In the genomic region with DNA sequence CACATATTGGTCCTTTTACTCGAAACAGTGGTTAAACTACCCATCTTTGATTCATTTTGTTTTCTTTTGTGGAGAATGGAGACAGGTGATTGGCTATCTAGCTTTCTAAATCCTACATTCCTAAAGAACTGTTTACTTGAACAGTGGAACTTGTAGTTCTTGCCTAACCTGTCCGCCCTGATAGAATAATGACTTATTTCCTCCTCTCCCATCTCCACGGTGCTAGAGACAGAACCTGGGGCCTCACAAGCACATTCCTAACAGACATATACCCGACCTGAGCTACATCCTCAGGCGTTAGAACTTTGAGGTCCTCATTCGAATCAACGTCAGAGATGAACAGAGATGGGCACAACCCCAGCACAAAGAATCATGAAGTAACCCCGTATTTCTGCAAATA, we compare ENCODE assay signal across 20 mouse cellular contexts. TPM values are rescaled to one million over a fixed set of nuclear protein-coding genes. Genes with fewer than 3 reads are reported as not detected.
DNase-seq lines count a peak whose midpoint lies in the region; ATAC-seq and TF ChIP-seq lines count a peak whose summit lies in the region.
"Had no signal": no experiment of that assay in that cellular context is flagged by ENCODE, and none has a peak within 500 bp of the region (broad histone marks: within the 10 kb centered on the region; RNA-seq: fewer than 3 reads in every experiment).

No protein-coding gene starts in this region.

- no peak for TF ChIP-seq CTCF in intestine, postnatal 0 days (IDR thresholded peaks at IDR 0.05; ENCODE audit: low read depth)

- no peaks in the 10 kb centered on the region for H3K27me3 ChIP-seq in intestine, embryonic 16.5 days (replicated peaks; ENCODE audit: control insufficient read depth, insufficient read depth, low read length)
- no peaks in the 10 kb centered on the region for H3K27me3 ChIP-seq in intestine, postnatal 0 days (replicated peaks; ENCODE audit: control insufficient read depth, insufficient read depth, low read length)
- H3K27me3 ChIP-seq: embryonic facial prominence, embryonic 13.5 days; forebrain, embryonic 15.5 days; Patski had no signal

- no peak overlapping the region for H3K4me2 ChIP-seq in intestine, embryonic 16.5 days (ENCODE audit: low read depth, low read length)
- H3K4me2 ChIP-seq in intestine, postnatal 0 days (replicated peaks; ENCODE audit: low read depth), result no peak overlapping the region
- H3K4me2 ChIP-seq: embryonic facial prominence, embryonic 13.5 days; forebrain, embryonic 13.5 days; forebrain, embryonic 15.5 days had no signal

- H3K4me3 ChIP-seq in intestine, embryonic 16.5 days (ENCODE audit: low read length), result no peak overlapping the region
- no peak overlapping the region for H3K4me3 ChIP-seq in intestine, postnatal 0 days (ENCODE audit: low read depth, low read length)
- H3K4me3 ChIP-seq: embryonic facial prominence, embryonic 13.5 days; forebrain, embryonic 13.5 days; forebrain, embryonic 15.5 days had no signal

- peak; percentile 55; the same call in 1 of the 2 replicates for ATAC-seq in intestine, embryonic 16.5 days
- no peak for ATAC-seq in intestine, postnatal 0 days
- ATAC-seq: activated CD4-positive, CD25-positive, alpha-beta regulatory T cell, adult 4 months; forebrain, embryonic 13.5 days; forebrain, embryonic 15.5 days; forebrain, postnatal 0 days; Patski had no signal

- WGBS in intestine, embryonic 16.5 days, result 52% methylated on average over 8 of the region's 8 CpGs
- WGBS in intestine, postnatal 0 days, result 44% methylated on average over 8 of the region's 8 CpGs

- no peak overlapping the region for H3K9ac ChIP-seq in intestine, embryonic 16.5 days (ENCODE audit: low read depth, low read length)
- H3K9ac ChIP-seq in intestine, postnatal 0 days (ENCODE audit: low read depth, low read length), result no peak overlapping the region
- H3K9ac ChIP-seq: embryonic facial prominence, embryonic 13.5 days; forebrain, embryonic 13.5 days; forebrain, embryonic 15.5 days; forebrain, postnatal 0 days had no signal

- no peak overlapping the region for H3K27ac ChIP-seq in intestine, embryonic 16.5 days (ENCODE audit: low read length)
- no peak overlapping the region for H3K27ac ChIP-seq in intestine, postnatal 0 days (ENCODE audit: low read depth, low read length)
- H3K27ac ChIP-seq: embryonic facial prominence, embryonic 13.5 days; forebrain, embryonic 13.5 days; forebrain, embryonic 15.5 days had no signal

- peaks cover 7% of the 10 kb centered on the region for H3K4me1 ChIP-seq in intestine, embryonic 16.5 days (ENCODE audit: control insufficient read depth, insufficient read depth, low read length)
- no peaks in the 10 kb centered on the region for H3K4me1 ChIP-seq in intestine, postnatal 0 days (replicated peaks; ENCODE audit: control insufficient read depth, insufficient read depth, low read length)
- H3K4me1 ChIP-seq: forebrain, embryonic 13.5 days; forebrain, embryonic 15.5 days had no signal

- H3K9me3 ChIP-seq in intestine, embryonic 16.5 days (ENCODE audit: control insufficient read depth, low read length), result no peaks in the 10 kb centered on the region
- no peaks in the 10 kb centered on the region for H3K9me3 ChIP-seq in intestine, postnatal 0 days (ENCODE audit: control insufficient read depth)
- H3K9me3 ChIP-seq: embryonic facial prominence, embryonic 13.5 days; forebrain, embryonic 13.5 days; forebrain, embryonic 15.5 days; G1E had no signal

- DNase-seq in urinary bladder, postnatal 14 days (ENCODE audit: low spot score), result peak; percentile 56
- no peak for DNase-seq in urinary bladder, postnatal 10 days (ENCODE audit: low spot score)
- no peak for DNase-seq in gastrocnemius, adult 18-20 months (ENCODE audit: low spot score)
- DNase-seq: adrenal gland, adult 8-10 months; adrenal gland, postnatal 14 days; adrenal gland, postnatal 36 days; cerebellum, adult 11-12 months; cerebellum, adult 2 months; cerebellum, adult 9-10 months; cerebellum, postnatal 10 days; cerebellum, postnatal 25 days; forebrain, postnatal 0 days had no signal

- peaks cover 5% of the 10 kb centered on the region for H3K36me3 ChIP-seq in intestine, embryonic 16.5 days (ENCODE audit: control insufficient read depth, insufficient read depth, low read length)
- peaks cover 5% of the 10 kb centered on the region for H3K36me3 ChIP-seq in intestine, postnatal 0 days (ENCODE audit: control insufficient read depth, insufficient read depth)
- H3K36me3 ChIP-seq: embryonic facial prominence, embryonic 13.5 days; forebrain, embryonic 15.5 days; G1E had no signal

RNA-seq across cellular contexts. Expression of gene Tjp2, which starts 44.4 kb away (rescaled TPM):
- 33.0 and 40.2 TPM in 2 replicates for polyA plus RNA-seq in intestine, embryonic 16.5 days (2015; fragmentation: Nextera tagmentation; extraction: Ambion mirVana)
- polyA plus RNA-seq in intestine, postnatal 0 days (2015; fragmentation: Nextera tagmentation; extraction: Ambion mirVana), result 26.2 and 28.5 TPM in 2 replicates
- total RNA-seq in gastrocnemius, adult 18-20 months (2021), result 1 to 10 TPM; 2.9 to 5.2 TPM
